Mouse (Mus musculus) CH12.LX (cell line): ENCODE measurements at regions not wholly inside any gene's neighbourhood (a gene's known extent, or its start where the extent isn't known, plus 50 kb on each side); places are given as distances from the start of the nearest gene placed in this dataset.

Experiments used
- CTCF ChIP-seq, 2 experiments: IDR thresholded peaks in 1 of 2; conservative IDR thresholded peaks in 1 of 2; 2 replicates each; pipeline ENCODE4 v1.5.1; 2011 to 2012; ENCODE audit warnings: low read depth in 2 of 2, low read length in 2 of 2, improper control_type of control experiment in 1 of 2, inconsistent platforms in 1 of 2, mild to moderate bottlenecking in 1 of 2, moderate library complexity in 1 of 2
- E2F4 ChIP-seq: IDR thresholded peaks from 2 replicates; pipeline ENCODE4 v1.6.1; 2011; ENCODE audit warnings: low read depth, low read length, improper control_type of control experiment; ENCODE audit not compliant: insufficient replicate concordance
- ELF1 ChIP-seq: IDR thresholded peaks from 2 replicates; pipeline ENCODE4 v1.6.1; 2014; ENCODE audit warnings: low read depth, mild to moderate bottlenecking, inconsistent platforms, low read length, improper control_type of control experiment
- EP300 ChIP-seq: IDR thresholded peaks from 2 replicates; pipeline ENCODE4 v1.6.1; 2011; ENCODE audit warnings: low read length, improper control_type of control experiment
- GABPA ChIP-seq: IDR thresholded peaks from 2 replicates; pipeline ENCODE4 v1.6.1; 2012; ENCODE audit warnings: low read depth, low read length, improper control_type of control experiment, inconsistent platforms; ENCODE audit not compliant: insufficient replicate concordance
- HCFC1 ChIP-seq: IDR thresholded peaks from 2 replicates; pipeline ENCODE4 v1.6.1; 2012; ENCODE audit warnings: low read depth, mild to moderate bottlenecking, inconsistent platforms, low read length, improper control_type of control experiment
- JUN ChIP-seq: IDR thresholded peaks from 2 replicates; pipeline ENCODE4 v1.6.1; 2011; ENCODE audit warnings: low read depth, mild to moderate bottlenecking, low read length, improper control_type of control experiment, moderate library complexity; ENCODE audit not compliant: insufficient read depth
- POLR2A ChIP-seq: IDR thresholded peaks from 2 replicates; pipeline ENCODE4 v1.6.1; 2011; ENCODE audit warnings: low read depth, mild to moderate bottlenecking, improper control_type of control experiment, low read length
- TBP ChIP-seq: conservative IDR thresholded peaks from 2 replicates; pipeline ENCODE4 v1.6.1; 2011; ENCODE audit warnings: low read depth, low read length, improper control_type of control experiment
- TCF12 ChIP-seq: IDR thresholded peaks from 2 replicates; pipeline ENCODE4 v1.6.1; 2014; ENCODE audit warnings: low read depth, mild to moderate bottlenecking, inconsistent platforms, low read length, improper control_type of control experiment
- UBTF ChIP-seq: IDR thresholded peaks from 2 replicates; pipeline ENCODE4 v1.6.1; 2012; ENCODE audit warnings: low read depth, mild to moderate bottlenecking, inconsistent platforms, low read length, improper control_type of control experiment, moderate library complexity
- ZMIZ1 ChIP-seq: IDR thresholded peaks from 2 replicates; pipeline ENCODE4 v1.6.1; 2012; ENCODE audit warnings: low read depth, mild to moderate bottlenecking, inconsistent platforms, low read length, improper control_type of control experiment

GRCm38 (mm10) chr8:112427721-112428389, 142.0 kb upstream of the Cntnap4 start:
- no peak for TF ChIP-seq EP300
- no peak for TF ChIP-seq POLR2A
- TF ChIP-seq CTCF (conservative IDR thresholded peaks at IDR 0.05 in 1 of 2, IDR thresholded peaks at IDR 0.05 in 1 of 2; ENCODE audit: low read depth in 2 of 2, low read length in 2 of 2), result no peak
- no peak for TF ChIP-seq ZMIZ1
- TF ChIP-seq TCF12, result no peak
- TF ChIP-seq HCFC1, result no peak
- no peak for TF ChIP-seq E2F4
- TF ChIP-seq UBTF, result no peak
- no peak for TF ChIP-seq TBP
- no peak for TF ChIP-seq ELF1
- TF ChIP-seq GABPA, result no peak
- TF ChIP-seq JUN, result no peak
